Mouse (Mus musculus): ENCODE data around the gene Ano10.
A peak's percentile ranks its signal among the peaks of the same experiment; 100 is the strongest.
"Not testable (repeated sequence)": the region's sequence is repeated elsewhere in the genome, so short reads cannot be mapped to it uniquely, and the experiment has no call there.

Gene Ano10

GRCm38 (mm10) chr9:122185061-122185460 is 109.2 kb downstream of the Ano10 start:
- DNase-seq (ENCODE audit: low read depth, low spot score): peak; percentile 77
- no peaks in the 10 kb centered on the region for H3K36me3 ChIP-seq (ENCODE audit: control insufficient read depth, insufficient read depth, low read length, poor library complexity, severe bottlenecking)
- no peaks in the 10 kb centered on the region for H3K27me3 ChIP-seq (ENCODE audit: control insufficient read depth, insufficient read depth, low read length, poor library complexity, severe bottlenecking)

GRCm38 (mm10) chr9:122184329-122184728 is 109.9 kb downstream of the Ano10 start:
- no peak for DNase-seq (ENCODE audit: low read depth, low spot score)
- Histone ChIP-seq H3K36me3 (ENCODE audit: control insufficient read depth, insufficient read depth, low read length, poor library complexity, severe bottlenecking) (no peaks in the 10 kb centered on the region; the same call in 1 of the 2 replicates), H3K27me3 (ENCODE audit: control insufficient read depth, insufficient read depth, low read length, poor library complexity, severe bottlenecking) (no peaks in the 10 kb centered on the region)

- Histone ChIP-seq H3K27me3 (ENCODE audit: control insufficient read depth, insufficient read depth, low read length, poor library complexity, severe bottlenecking) (no peaks in the 10 kb centered on the region), H3K36me3 (ENCODE audit: control insufficient read depth, insufficient read depth, low read length, poor library complexity, severe bottlenecking) (no peaks in the 10 kb centered on the region; the same call in 1 of the 2 replicates)
- no peak for DNase-seq (ENCODE audit: low read depth, low spot score)
Measured at GRCm38 (mm10) chr9:122183074-122183473, 111.1 kb downstream of the Ano10 start.

- Histone ChIP-seq H3K36me3 (ENCODE audit: control insufficient read depth, insufficient read depth, low read length, poor library complexity, severe bottlenecking) (no peaks in the 10 kb centered on the region; the same call in none of the 2 replicates), H3K27me3 (ENCODE audit: control insufficient read depth, insufficient read depth, low read length, poor library complexity, severe bottlenecking) (no peaks in the 10 kb centered on the region)
- no peak for DNase-seq (ENCODE audit: low read depth, low spot score)
Measured at GRCm38 (mm10) chr9:122180105-122180504, 114.1 kb downstream of the Ano10 start.

- DNase-seq (ENCODE audit: low read depth, low spot score): no peak
- Histone ChIP-seq H3K36me3 (ENCODE audit: control insufficient read depth, insufficient read depth, low read length, poor library complexity, severe bottlenecking) (no peaks in the 10 kb centered on the region; the same call in none of the 2 replicates), H3K27me3 (ENCODE audit: control insufficient read depth, insufficient read depth, low read length, poor library complexity, severe bottlenecking) (no peaks in the 10 kb centered on the region)
Measured at GRCm38 (mm10) chr9:122178427-122178826, 115.8 kb downstream of the Ano10 start.

- Histone ChIP-seq H3K27me3 (ENCODE audit: control insufficient read depth, insufficient read depth, low read length, poor library complexity, severe bottlenecking) (no peaks in the 10 kb centered on the region), H3K36me3 (ENCODE audit: control insufficient read depth, insufficient read depth, low read length, poor library complexity, severe bottlenecking) (no peaks in the 10 kb centered on the region; the same call in none of the 2 replicates)
- no peak for DNase-seq (ENCODE audit: low read depth, low spot score)
Measured at GRCm38 (mm10) chr9:122177256-122178220, 116.7 kb downstream of the Ano10 start.

GRCm38 (mm10) chr9:122174723-122175122 is 119.5 kb downstream of the Ano10 start:
- Histone ChIP-seq H3K27me3 (ENCODE audit: control insufficient read depth, insufficient read depth, low read length, poor library complexity, severe bottlenecking) (no peaks in the 10 kb centered on the region), H3K36me3 (ENCODE audit: control insufficient read depth, insufficient read depth, low read length, poor library complexity, severe bottlenecking) (peaks cover 2% of the 10 kb centered on the region)
- no peak for DNase-seq (ENCODE audit: low read depth, low spot score)

- DNase-seq (ENCODE audit: low read depth, low spot score): peak; percentile 11
- Histone ChIP-seq H3K27me3 (ENCODE audit: control insufficient read depth, insufficient read depth, low read length, poor library complexity, severe bottlenecking) (no peaks in the 10 kb centered on the region), H3K36me3 (ENCODE audit: control insufficient read depth, insufficient read depth, low read length, poor library complexity, severe bottlenecking) (peaks cover 2% of the 10 kb centered on the region; the same call in 1 of the 2 replicates)
Measured at GRCm38 (mm10) chr9:122173405-122174233, 120.6 kb downstream of the Ano10 start.

- Histone ChIP-seq H3K36me3 (ENCODE audit: control insufficient read depth, insufficient read depth, low read length, poor library complexity, severe bottlenecking) (peaks cover 2% of the 10 kb centered on the region; the same call in 1 of the 2 replicates), H3K27me3 (ENCODE audit: control insufficient read depth, insufficient read depth, low read length, poor library complexity, severe bottlenecking) (no peaks in the 10 kb centered on the region)
- DNase-seq (ENCODE audit: low read depth, low spot score): no peak
Measured at GRCm38 (mm10) chr9:122172612-122173186, 121.5 kb downstream of the Ano10 start.

GRCm38 (mm10) chr9:122169901-122170300 is 124.3 kb downstream of the Ano10 start:
- H3K27me3 ChIP-seq (ENCODE audit: control insufficient read depth, insufficient read depth, low read length, poor library complexity, severe bottlenecking): no peaks in the 10 kb centered on the region
- no peak for DNase-seq (ENCODE audit: low read depth, low spot score)
- H3K36me3 ChIP-seq (ENCODE audit: control insufficient read depth, insufficient read depth, low read length, poor library complexity, severe bottlenecking): peaks cover 9% of the 10 kb centered on the region; the same call in 1 of the 2 replicates

GRCm38 (mm10) chr9:122167719-122168118 is 126.5 kb downstream of the Ano10 start:
- DNase-seq (ENCODE audit: low read depth, low spot score); H3K27me3 ChIP-seq (ENCODE audit: control insufficient read depth, insufficient read depth, low read length, poor library complexity, severe bottlenecking): not testable (repeated sequence)
- H3K36me3 ChIP-seq (ENCODE audit: control insufficient read depth, insufficient read depth, low read length, poor library complexity, severe bottlenecking): peaks cover 22% of the 10 kb centered on the region

- DNase-seq (ENCODE audit: low read depth, low spot score): no peak
- Histone ChIP-seq H3K36me3 (ENCODE audit: control insufficient read depth, insufficient read depth, low read length, poor library complexity, severe bottlenecking) (peaks cover 20% of the 10 kb centered on the region), H3K27me3 (ENCODE audit: control insufficient read depth, insufficient read depth, low read length, poor library complexity, severe bottlenecking) (no peaks in the 10 kb centered on the region)
Measured at GRCm38 (mm10) chr9:122164535-122164934, 129.7 kb downstream of the Ano10 start.

GRCm38 (mm10) chr9:122157079-122157441 is 137.2 kb downstream of the Ano10 start:
- Histone ChIP-seq H3K27me3 (ENCODE audit: control insufficient read depth, insufficient read depth, low read length, poor library complexity, severe bottlenecking) (no peaks in the 10 kb centered on the region), H3K36me3 (ENCODE audit: control insufficient read depth, insufficient read depth, low read length, poor library complexity, severe bottlenecking) (peaks cover 7% of the 10 kb centered on the region; the same call in 1 of the 2 replicates)
- no peak for DNase-seq (ENCODE audit: low read depth, low spot score)

GRCm38 (mm10) chr9:122156389-122157078 is 137.7 kb downstream of the Ano10 start:
- H3K36me3 ChIP-seq (ENCODE audit: control insufficient read depth, insufficient read depth, low read length, poor library complexity, severe bottlenecking): peaks cover 7% of the 10 kb centered on the region; the same call in 1 of the 2 replicates
- no peaks in the 10 kb centered on the region for H3K27me3 ChIP-seq (ENCODE audit: control insufficient read depth, insufficient read depth, low read length, poor library complexity, severe bottlenecking)
- peak; percentile 19 for DNase-seq (ENCODE audit: low read depth, low spot score)
